Mouse (Mus musculus) heart, adult 2 months (tissue): ENCODE measurements at regions not wholly inside any gene's neighbourhood (a gene's known extent, or its start where the extent isn't known, plus 50 kb on each side); places are given as distances from the start of the nearest gene placed in this dataset.

Experiments used
- CTCF ChIP-seq: fragments of 200-600 bp; IDR thresholded peaks from 2 replicates; pipeline ENCODE4 v1.8.1; 2022; ENCODE audit warnings: antibody characterized with exemption, mild to moderate bottlenecking, moderate library complexity
- POLR2A ChIP-seq: fragments of 200-500 bp; IDR thresholded peaks from 2 replicates; pipeline ENCODE4 v1.6.1; 2011; ENCODE audit warnings: mild to moderate bottlenecking, low read depth, low read length, control low read depth; ENCODE audit not compliant: insufficient read depth

- no peak for TF ChIP-seq POLR2A
- TF ChIP-seq CTCF, result no peak
Observed at GRCm38 (mm10) chrX:13226429-13226828, 54.3 kb upstream of the Ddx3x start.
